Mouse (Mus musculus) heart, postnatal 0 days (tissue): ENCODE data around the gene Lemd1.

ENCODE experiments used
- CTCF ChIP-seq: IDR thresholded peaks from 2 replicates; pipeline ENCODE4 v1.5.1; 2016; ENCODE audit warnings: antibody characterized with exemption, control low read depth, low read depth
- EP300 ChIP-seq: IDR thresholded peaks from 2 replicates; pipeline ENCODE4 v1.6.1; 2016; ENCODE audit warnings: antibody characterized with exemption, low read depth

- TF ChIP-seq CTCF (peak; percentile 26), EP300 (no peak)
Observed at GRCm38 (mm10) chr1:132165859-132166258, 25.4 kb upstream of the Lemd1 start.
